Mouse (Mus musculus): Measurements from ENCODE around the gene Ddhd1. TPM values are rescaled to one million over a fixed set of nuclear protein-coding genes. Genes with fewer than 3 reads are reported as not detected.

Ddhd1 gene
- polyA plus RNA-seq, 1 experiment from 2014 or later = 4.4 TPM

GRCm38 (mm10) chr14:45552431-45552830 lies 105.5 kb downstream of the Ddhd1 start:
- no peak overlapping the region for H3K9ac ChIP-seq (ENCODE audit: low read length)
- WGBS = 83% methylated on average over 4 of the region's 4 CpGs
- no peaks in the 10 kb centered on the region for H3K4me1 ChIP-seq (replicated peaks; ENCODE audit: control insufficient read depth, insufficient read depth)
- H3K27me3 ChIP-seq (ENCODE audit: control insufficient read depth, insufficient read depth, low read length) = no peaks in the 10 kb centered on the region
- no peak for DNase-seq (ENCODE audit: low spot score)
- no peak overlapping the region for H3K4me3 ChIP-seq (ENCODE audit: low read depth, low read length)
- H3K4me2 ChIP-seq (replicated peaks; ENCODE audit: low read depth) = no peak overlapping the region
- no peaks in the 10 kb centered on the region for H3K36me3 ChIP-seq (ENCODE audit: control insufficient read depth, insufficient read depth, low read length)
- no peak for TF ChIP-seq CTCF (IDR thresholded peaks at IDR 0.05; ENCODE audit: low read depth)
- TF ChIP-seq EP300 (optimal IDR thresholded peaks at IDR 0.05) = no peak
- no peak for ATAC-seq (ENCODE audit: low FRiP score, low TSS enrichment)
- H3K9me3 ChIP-seq (ENCODE audit: control insufficient read depth, low read length) = no peaks in the 10 kb centered on the region
- no peak overlapping the region for H3K27ac ChIP-seq (replicated peaks)

- no peaks in the 10 kb centered on the region for H3K27me3 ChIP-seq (ENCODE audit: control insufficient read depth, insufficient read depth, low read length)
Observed at GRCm38 (mm10) chr14:45551121-45551768, 106.7 kb downstream of the Ddhd1 start.

GRCm38 (mm10) chr14:45550010-45550647 lies 107.8 kb downstream of the Ddhd1 start:
- no peak for ATAC-seq (ENCODE audit: low FRiP score, low TSS enrichment)
- Histone ChIP-seq H3K4me2 (replicated peaks; ENCODE audit: low read depth) (no peak overlapping the region), H3K9ac (ENCODE audit: low read length) (no peak overlapping the region), H3K36me3 (ENCODE audit: control insufficient read depth, insufficient read depth, low read length) (no peaks in the 10 kb centered on the region), H3K4me1 (replicated peaks; ENCODE audit: control insufficient read depth, insufficient read depth) (no peaks in the 10 kb centered on the region), H3K9me3 (ENCODE audit: control insufficient read depth, low read length) (no peaks in the 10 kb centered on the region), H3K4me3 (ENCODE audit: low read depth, low read length) (no peak overlapping the region), H3K27ac (replicated peaks) (no peak overlapping the region), H3K27me3 (ENCODE audit: control insufficient read depth, insufficient read depth, low read length) (no peaks in the 10 kb centered on the region)
- no peak for TF ChIP-seq EP300 (optimal IDR thresholded peaks at IDR 0.05)
- WGBS = 55% methylated on average over 13 of the region's 13 CpGs
- DNase-seq (ENCODE audit: low spot score) = no peak

More at GRCm38 (mm10) chr14:45551121-45551768, 106.7 kb downstream of the Ddhd1 start:
- H3K4me3 ChIP-seq (ENCODE audit: low read depth, low read length) = no peak overlapping the region
- no peaks in the 10 kb centered on the region for H3K36me3 ChIP-seq (ENCODE audit: control insufficient read depth, insufficient read depth, low read length)
- DNase-seq (ENCODE audit: low spot score) (peak; percentile 39), ATAC-seq (ENCODE audit: low FRiP score, low TSS enrichment) (no peak)
- 58% methylated on average over 17 of the region's 17 CpGs for WGBS
- H3K27ac ChIP-seq (replicated peaks) = no peak overlapping the region
- H3K9ac ChIP-seq (ENCODE audit: low read length) = no peak overlapping the region
- no peaks in the 10 kb centered on the region for H3K9me3 ChIP-seq (ENCODE audit: control insufficient read depth, low read length)
- no peak overlapping the region for H3K4me2 ChIP-seq (replicated peaks; ENCODE audit: low read depth)
- no peak for TF ChIP-seq EP300 (optimal IDR thresholded peaks at IDR 0.05)
- peak; percentile 72 for TF ChIP-seq CTCF (IDR thresholded peaks at IDR 0.05; ENCODE audit: low read depth)
- no peaks in the 10 kb centered on the region for H3K4me1 ChIP-seq (replicated peaks; ENCODE audit: control insufficient read depth, insufficient read depth)

DNA sequence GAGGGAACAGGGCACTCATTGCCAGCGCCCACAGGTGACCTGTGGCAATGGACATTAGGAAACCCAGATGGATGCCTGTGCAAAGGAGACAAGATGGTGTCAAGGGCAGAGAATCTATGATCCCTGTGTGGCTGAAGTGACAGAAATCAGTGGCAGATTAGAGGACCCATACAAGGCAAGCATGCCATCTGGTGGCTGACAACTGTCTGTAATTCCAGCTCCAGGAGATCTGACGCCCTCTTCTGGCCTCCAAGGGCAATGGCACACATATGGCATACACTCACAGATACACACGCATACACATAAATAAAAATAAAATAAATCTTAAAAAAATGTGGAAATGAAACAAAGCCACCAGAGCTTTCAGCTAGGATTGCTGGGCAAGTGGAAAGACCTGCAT lies 109.8 kb downstream of the Ddhd1 start:
- Histone ChIP-seq H3K4me3 (ENCODE audit: low read depth, low read length) (no peak overlapping the region), H3K4me2 (replicated peaks; ENCODE audit: low read depth) (no peak overlapping the region), H3K36me3 (ENCODE audit: control insufficient read depth, insufficient read depth, low read length) (no peaks in the 10 kb centered on the region), H3K27ac (replicated peaks) (no peak overlapping the region), H3K9me3 (ENCODE audit: control insufficient read depth, low read length) (no peaks in the 10 kb centered on the region), H3K27me3 (ENCODE audit: control insufficient read depth, insufficient read depth, low read length) (no peaks in the 10 kb centered on the region), H3K9ac (ENCODE audit: low read length) (no peak overlapping the region), H3K4me1 (replicated peaks; ENCODE audit: control insufficient read depth, insufficient read depth) (no peaks in the 10 kb centered on the region)
- no peak for TF ChIP-seq EP300 (optimal IDR thresholded peaks at IDR 0.05)
- TF ChIP-seq CTCF (IDR thresholded peaks at IDR 0.05; ENCODE audit: low read depth) = peak; percentile 64
- 71% methylated on average over 3 of the region's 3 CpGs for WGBS
- no peak for DNase-seq (ENCODE audit: low spot score)
- ATAC-seq (ENCODE audit: low FRiP score, low TSS enrichment) = no peak

DNA sequence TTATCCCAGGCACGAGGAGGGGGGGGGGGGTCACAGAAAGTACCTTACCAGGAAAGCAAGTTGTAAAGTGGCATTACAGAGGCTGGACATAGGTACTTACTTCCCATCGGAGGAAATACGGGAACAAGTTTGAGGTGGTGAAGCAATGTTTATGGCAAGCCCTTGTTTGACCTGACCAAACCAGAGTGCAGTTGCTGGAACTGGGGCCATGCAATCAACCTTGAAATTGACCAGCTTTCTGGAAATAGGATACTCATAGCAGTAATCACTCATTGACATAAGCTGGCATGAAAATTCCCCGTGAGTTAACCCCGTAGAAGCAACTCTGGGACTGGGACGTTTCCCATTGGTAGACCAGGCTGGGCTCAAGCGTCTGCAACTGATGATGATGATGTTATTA lies 113.0 kb downstream of the Ddhd1 start:
- Histone ChIP-seq H3K4me1 (replicated peaks; ENCODE audit: control insufficient read depth, insufficient read depth) (no peaks in the 10 kb centered on the region), H3K4me2 (replicated peaks; ENCODE audit: low read depth) (no peak overlapping the region), H3K4me3 (ENCODE audit: low read depth, low read length) (no peak overlapping the region), H3K9ac (ENCODE audit: low read length) (no peak overlapping the region), H3K27me3 (ENCODE audit: control insufficient read depth, insufficient read depth, low read length) (no peaks in the 10 kb centered on the region), H3K27ac (replicated peaks) (no peak overlapping the region), H3K9me3 (ENCODE audit: control insufficient read depth, low read length) (no peaks in the 10 kb centered on the region), H3K36me3 (ENCODE audit: control insufficient read depth, insufficient read depth, low read length) (no peaks in the 10 kb centered on the region)
- ATAC-seq (ENCODE audit: low FRiP score, low TSS enrichment) (no peak), DNase-seq (ENCODE audit: low spot score) (no peak)
- TF ChIP-seq EP300 (optimal IDR thresholded peaks at IDR 0.05) = no peak
- TF ChIP-seq CTCF (IDR thresholded peaks at IDR 0.05; ENCODE audit: low read depth) = no peak
- 83% methylated on average over 7 of the region's 7 CpGs for WGBS

DNA sequence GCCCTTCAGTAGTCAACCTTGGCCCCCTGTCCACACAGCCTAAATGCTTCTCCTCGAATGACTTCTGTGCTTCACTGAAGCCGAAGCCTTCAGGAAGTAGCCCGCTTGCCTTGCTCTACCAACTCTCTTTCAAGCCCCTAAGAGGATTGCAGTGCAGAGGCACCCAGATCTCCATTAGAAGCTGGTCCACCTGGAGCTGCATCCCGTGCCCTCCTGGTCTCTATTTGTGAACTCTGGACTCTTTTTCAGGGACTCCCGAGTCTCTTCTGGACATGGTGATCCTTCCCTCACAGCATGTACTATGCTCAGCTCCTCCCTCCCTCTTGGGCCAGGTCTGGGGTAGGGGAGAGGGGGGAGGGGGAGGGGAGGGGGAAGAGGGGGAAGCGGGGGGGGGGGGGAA lies 113.9 kb downstream of the Ddhd1 start:
- TF ChIP-seq CTCF (IDR thresholded peaks at IDR 0.05; ENCODE audit: low read depth) (no peak), EP300 (optimal IDR thresholded peaks at IDR 0.05) (no peak)
- H3K27me3 ChIP-seq (ENCODE audit: control insufficient read depth, insufficient read depth, low read length) = no peaks in the 10 kb centered on the region
- ATAC-seq (ENCODE audit: low FRiP score, low TSS enrichment) (no peak), DNase-seq (ENCODE audit: low spot score) (no peak)
- no peak overlapping the region for H3K27ac ChIP-seq (replicated peaks)
- H3K36me3 ChIP-seq (ENCODE audit: control insufficient read depth, insufficient read depth, low read length) = no peaks in the 10 kb centered on the region
- H3K4me2 ChIP-seq (replicated peaks; ENCODE audit: low read depth) = no peak overlapping the region
- H3K9ac ChIP-seq (ENCODE audit: low read length) = no peak overlapping the region
- no peaks in the 10 kb centered on the region; the same call in 1 of the 2 replicates for H3K4me1 ChIP-seq (replicated peaks; ENCODE audit: control insufficient read depth, insufficient read depth)
- WGBS = 74% methylated on average over 5 of the region's 6 CpGs
- no peak overlapping the region for H3K4me3 ChIP-seq (ENCODE audit: low read depth, low read length)
- H3K9me3 ChIP-seq (ENCODE audit: control insufficient read depth, low read length) = no peaks in the 10 kb centered on the region

Data from stomach, postnatal 0 days (tissue).